Comparison of ENCODE assay signal across 8 mouse cellular contexts in the genomic region with DNA sequence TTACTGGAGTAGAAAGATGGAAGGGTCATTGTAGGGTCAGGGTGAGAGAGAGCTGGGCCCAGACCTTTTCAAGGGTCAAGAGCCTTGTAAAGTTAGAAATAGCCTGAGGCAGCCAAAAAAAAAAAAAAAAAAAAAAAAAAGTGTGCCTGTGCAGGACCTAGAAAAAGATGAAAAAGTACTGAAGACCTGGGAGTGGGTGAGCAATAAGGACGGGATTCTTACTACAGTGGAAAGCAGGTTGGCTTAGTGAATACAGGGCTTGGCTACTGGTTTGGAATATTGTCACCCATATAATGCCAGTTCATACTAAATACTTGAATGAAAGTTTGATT. TPM values are rescaled to one million over a fixed set of nuclear protein-coding genes. Genes with fewer than 3 reads are reported as not detected.
DNase-seq lines count a peak whose midpoint lies in the region; ATAC-seq and TF ChIP-seq lines count a peak whose summit lies in the region.

No protein-coding gene starts in this region.

- H3K4me3 ChIP-seq in heart, postnatal 0 days (ENCODE audit: low read depth, low read length): peak overlapping the region; percentile 96
- H3K4me3 ChIP-seq in brown adipose tissue, adult 24 weeks (ENCODE audit: insufficient read depth, low read depth, low read length): peak overlapping the region; percentile 97
- H3K4me3 ChIP-seq in hindbrain, embryonic 16.5 days (ENCODE audit: low read length): peak overlapping the region; percentile 99
- peak overlapping the region; percentile 96 for H3K4me3 ChIP-seq in midbrain, embryonic 14.5 days (replicated peaks; ENCODE audit: low read depth, low read length)

- no peak for DNase-seq in heart, postnatal 0 days (ENCODE audit: low spot score)
- no peak for DNase-seq in heart, adult 11 months
- no peak for DNase-seq in midbrain, embryonic 14.5 days
- no peak for DNase-seq in adipocyte (ENCODE audit: low spot score)
- DNase-seq in right cerebral cortex, postnatal 36 days (ENCODE audit: low spot score in 2 of 2): no peak
- no peak for DNase-seq in kidney, postnatal 36 days

- peaks cover 15% of the 10 kb centered on the region for H3K36me3 ChIP-seq in heart, postnatal 0 days (replicated peaks; ENCODE audit: control insufficient read depth, insufficient read depth, low read length)
- peaks cover 3% of the 10 kb centered on the region for H3K36me3 ChIP-seq in hindbrain, embryonic 16.5 days (ENCODE audit: control insufficient read depth, insufficient read depth, low read length)
- H3K36me3 ChIP-seq in midbrain, embryonic 14.5 days (ENCODE audit: control insufficient read depth, insufficient read depth, low read length): peaks cover 13% of the 10 kb centered on the region

- H3K9me3 ChIP-seq in heart, postnatal 0 days (replicated peaks; ENCODE audit: control insufficient read depth, low read length): no peaks in the 10 kb centered on the region
- no peaks in the 10 kb centered on the region for H3K9me3 ChIP-seq in hindbrain, embryonic 16.5 days (ENCODE audit: control insufficient read depth, low read length)
- H3K9me3 ChIP-seq in midbrain, embryonic 14.5 days (ENCODE audit: control insufficient read depth, low read length): no peaks in the 10 kb centered on the region

- no peaks in the 10 kb centered on the region for H3K27me3 ChIP-seq in heart, postnatal 0 days (ENCODE audit: control insufficient read depth, insufficient read depth, low read length)
- no peaks in the 10 kb centered on the region for H3K27me3 ChIP-seq in hindbrain, embryonic 16.5 days (replicated peaks; ENCODE audit: control insufficient read depth, insufficient read depth, low read length)
- H3K27me3 ChIP-seq in midbrain, embryonic 14.5 days (ENCODE audit: control insufficient read depth, insufficient read depth, low read length): no peaks in the 10 kb centered on the region

- TF ChIP-seq EP300 in heart, postnatal 0 days (IDR thresholded peaks at IDR 0.05; ENCODE audit: low read depth): no peak

- no peak overlapping the region for H3K27ac ChIP-seq in heart, postnatal 0 days (ENCODE audit: low read depth)
- peak overlapping the region; percentile 35; the same call in 1 of the 2 replicates for H3K27ac ChIP-seq in brown adipose tissue, adult 24 weeks (replicated peaks; ENCODE audit: low read depth, low read length)
- peak overlapping the region; percentile 54 for H3K27ac ChIP-seq in hindbrain, embryonic 16.5 days (ENCODE audit: low read depth, low read length)
- no peak overlapping the region for H3K27ac ChIP-seq in midbrain, embryonic 14.5 days (replicated peaks; ENCODE audit: low read depth, low read length)

- no peak overlapping the region for H3K9ac ChIP-seq in heart, postnatal 0 days (replicated peaks; ENCODE audit: low read depth, low read length)
- H3K9ac ChIP-seq in hindbrain, embryonic 16.5 days (ENCODE audit: low read depth, low read length): peak overlapping the region; percentile 99
- peak overlapping the region; percentile 97; the same call in 1 of the 2 replicates for H3K9ac ChIP-seq in midbrain, embryonic 14.5 days (replicated peaks; ENCODE audit: low read length)

- WGBS in heart, postnatal 0 days: 86% methylated on average over 1 of the region's 1 CpGs
- WGBS in hindbrain, embryonic 16.5 days: 90% methylated on average over 1 of the region's 1 CpGs
- 92% methylated on average over 1 of the region's 1 CpGs for WGBS in midbrain, embryonic 14.5 days

- H3K4me1 ChIP-seq in heart, postnatal 0 days (ENCODE audit: control insufficient read depth, insufficient read depth): peaks cover 7% of the 10 kb centered on the region; the same call in 1 of the 2 replicates
- H3K4me1 ChIP-seq in brown adipose tissue, adult 24 weeks (ENCODE audit: control insufficient read depth, insufficient read depth, insufficient read length, low read length): no peaks in the 10 kb centered on the region
- H3K4me1 ChIP-seq in hindbrain, embryonic 16.5 days (ENCODE audit: control insufficient read depth, insufficient read depth, low read depth, low read length): peaks cover 9% of the 10 kb centered on the region
- peaks cover 6% of the 10 kb centered on the region; the same call in 1 of the 2 replicates for H3K4me1 ChIP-seq in midbrain, embryonic 14.5 days (ENCODE audit: control insufficient read depth, insufficient read depth, low read length)

- peak overlapping the region; percentile 84 for H3K4me2 ChIP-seq in heart, postnatal 0 days (ENCODE audit: low read depth, low read length)
- H3K4me2 ChIP-seq in hindbrain, embryonic 16.5 days (ENCODE audit: low read length): peak overlapping the region; percentile 89
- peak overlapping the region; percentile 94 for H3K4me2 ChIP-seq in midbrain, embryonic 14.5 days (ENCODE audit: low read length)

- TF ChIP-seq CTCF in heart, postnatal 0 days (IDR thresholded peaks at IDR 0.05; ENCODE audit: low read depth): no peak

- peak; percentile 3; the same call in 1 of the 2 replicates for ATAC-seq in heart, postnatal 0 days (ENCODE audit: insufficient read depth, low read depth)
- no peak for ATAC-seq in hindbrain, embryonic 16.5 days
- peak; percentile 20; the same call in 1 of the 2 replicates for ATAC-seq in midbrain, embryonic 14.5 days (ENCODE audit: low FRiP score, low TSS enrichment)

RNA-seq across cellular contexts. Expression of gene Atxn1l, which starts 0.5 kb away (rescaled TPM):
- total RNA-seq in heart, postnatal 0 days (2014; rRNA removed; ENCODE audit: low replicate concordance): 12.6 and 13.8 TPM in 2 replicates
- polyA plus RNA-seq in heart, postnatal 0 days (2015; fragmentation: Nextera tagmentation; extraction: Ambion mirVana): 2.4 and 3.3 TPM in 2 replicates
- polyA plus RNA-seq in brown adipose tissue, adult 24 weeks (2012; ENCODE audit: insufficient read depth, insufficient read length, missing spikeins): 13.2 and 13.9 TPM in 2 replicates
- 3.9 and 4.0 TPM in 2 replicates for polyA plus RNA-seq in hindbrain, embryonic 16.5 days (2015; fragmentation: Nextera tagmentation; extraction: Ambion mirVana)
- 3.1 and 4.4 TPM in 2 replicates for polyA plus RNA-seq in midbrain, embryonic 14.5 days (2014; fragmentation: Nextera tagmentation; extraction: Ambion mirVana)

RNA-seq across cellular contexts. Expression of gene Zfp821, which starts 32.7 kb away (rescaled TPM):
- total RNA-seq in heart, postnatal 0 days (2014; rRNA removed; ENCODE audit: low replicate concordance): 14.8 and 21.4 TPM in 2 replicates
- polyA plus RNA-seq in heart, postnatal 0 days (2015; fragmentation: Nextera tagmentation; extraction: Ambion mirVana): 11.6 and 12.2 TPM in 2 replicates
- 1.3 and 3.2 TPM in 2 replicates for polyA plus RNA-seq in brown adipose tissue, adult 24 weeks (2012; ENCODE audit: insufficient read depth, insufficient read length, missing spikeins)
- polyA plus RNA-seq in hindbrain, embryonic 16.5 days (2015; fragmentation: Nextera tagmentation; extraction: Ambion mirVana): 58.7 and 63.2 TPM in 2 replicates
- 87.5 and 95.2 TPM in 2 replicates for polyA plus RNA-seq in midbrain, embryonic 14.5 days (2014; fragmentation: Nextera tagmentation; extraction: Ambion mirVana)

RNA-seq across cellular contexts. Expression of gene Ap1g1, which starts 40.3 kb away (rescaled TPM):
- total RNA-seq in heart, postnatal 0 days (2014; rRNA removed; ENCODE audit: low replicate concordance): 23.7 and 24.6 TPM in 2 replicates
- polyA plus RNA-seq in heart, postnatal 0 days (2015; fragmentation: Nextera tagmentation; extraction: Ambion mirVana): 13.5 and 14.4 TPM in 2 replicates
- polyA plus RNA-seq in brown adipose tissue, adult 24 weeks (2012; ENCODE audit: insufficient read depth, insufficient read length, missing spikeins): 44.4 and 68.3 TPM in 2 replicates
- polyA plus RNA-seq in hindbrain, embryonic 16.5 days (2015; fragmentation: Nextera tagmentation; extraction: Ambion mirVana): 42.7 and 50.3 TPM in 2 replicates
- 33.9 and 43.4 TPM in 2 replicates for polyA plus RNA-seq in midbrain, embryonic 14.5 days (2014; fragmentation: Nextera tagmentation; extraction: Ambion mirVana)

RNA-seq across cellular contexts. Expression of gene Ist1, which starts 45.0 kb away (rescaled TPM):
- 65.3 and 69.7 TPM in 2 replicates for total RNA-seq in heart, postnatal 0 days (2014; rRNA removed; ENCODE audit: low replicate concordance)
- polyA plus RNA-seq in heart, postnatal 0 days (2015; fragmentation: Nextera tagmentation; extraction: Ambion mirVana): 70.5 and 73.2 TPM in 2 replicates
- 36.1 and 57.8 TPM in 2 replicates for polyA plus RNA-seq in brown adipose tissue, adult 24 weeks (2012; ENCODE audit: insufficient read depth, insufficient read length, missing spikeins)
- polyA plus RNA-seq in hindbrain, embryonic 16.5 days (2015; fragmentation: Nextera tagmentation; extraction: Ambion mirVana): 132 and 147 TPM in 2 replicates
- polyA plus RNA-seq in midbrain, embryonic 14.5 days (2014; fragmentation: Nextera tagmentation; extraction: Ambion mirVana): 158 and 187 TPM in 2 replicates

Comparison
In these comparisons a context has a peak if more than half of its experiments do, and no peak if none do; other contexts are left out.
1. H3K27ac ChIP-seq: peak in brown adipose tissue, adult 24 weeks (single experiment) and hindbrain, embryonic 16.5 days (single experiment); none in heart, postnatal 0 days (single experiment) and midbrain, embryonic 14.5 days (single experiment).
2. Peak in every context shown above with its lines, with median percentiles within 50 percentile points of each other: H3K4me2 ChIP-seq and H3K4me3 ChIP-seq.